Mouse (Mus musculus): Measurements from ENCODE around the gene 5730409E04Rik.

Gene 5730409E04Rik

GRCm38 (mm10) chr4:126609606-126610181, at the start of gene 5730409E04Rik:
Gene 5730409E04Rik (plus strand): TSS chr4:126609818.
- DNase-seq (ENCODE audit: low spot score in 2 of 2), result peak; percentile 69 to 75

DNA sequence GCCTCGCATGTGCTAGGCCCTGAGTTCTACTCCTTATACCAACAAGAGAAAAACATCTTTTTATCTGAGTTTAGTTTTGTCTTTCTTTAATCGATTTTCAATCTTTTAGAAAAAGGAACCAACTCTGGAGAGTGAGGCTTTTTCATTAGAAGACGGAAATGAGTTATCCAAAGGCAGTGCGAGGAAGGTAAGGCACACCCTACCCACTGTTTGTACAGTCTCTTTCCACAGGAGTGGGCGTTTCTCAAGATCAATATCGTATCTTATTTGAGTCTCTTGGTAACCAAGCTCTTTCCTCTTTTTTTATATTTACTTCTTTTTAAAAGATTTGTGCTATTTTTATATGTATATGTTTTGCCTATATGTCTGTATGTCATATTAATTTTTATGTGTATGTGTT, 45.8 kb upstream of the 5730409E04Rik start:
- DNase-seq (ENCODE audit: low spot score in 2 of 2), result no peak

- DNase-seq (ENCODE audit: low spot score in 2 of 2), result no peak
Observed at GRCm38 (mm10) chr4:126567243-126567642, 42.4 kb upstream of the 5730409E04Rik start.

- DNase-seq (ENCODE audit: low spot score in 2 of 2), result no peak
Observed at GRCm38 (mm10) chr4:126569783-126570182, 39.8 kb upstream of the 5730409E04Rik start.

GRCm38 (mm10) chr4:126576281-126576680, 33.3 kb upstream of the 5730409E04Rik start:
- no peak for DNase-seq (ENCODE audit: low spot score in 2 of 2)

- DNase-seq (ENCODE audit: low spot score in 2 of 2), result no peak
Observed at GRCm38 (mm10) chr4:126577920-126578319, 31.7 kb upstream of the 5730409E04Rik start.

GRCm38 (mm10) chr4:126579077-126579476, 30.5 kb upstream of the 5730409E04Rik start:
- no peak for DNase-seq (ENCODE audit: low spot score in 2 of 2)

- DNase-seq (ENCODE audit: low spot score in 2 of 2), result no peak
Observed at GRCm38 (mm10) chr4:126585739-126586138, 23.9 kb upstream of the 5730409E04Rik start.

DNA sequence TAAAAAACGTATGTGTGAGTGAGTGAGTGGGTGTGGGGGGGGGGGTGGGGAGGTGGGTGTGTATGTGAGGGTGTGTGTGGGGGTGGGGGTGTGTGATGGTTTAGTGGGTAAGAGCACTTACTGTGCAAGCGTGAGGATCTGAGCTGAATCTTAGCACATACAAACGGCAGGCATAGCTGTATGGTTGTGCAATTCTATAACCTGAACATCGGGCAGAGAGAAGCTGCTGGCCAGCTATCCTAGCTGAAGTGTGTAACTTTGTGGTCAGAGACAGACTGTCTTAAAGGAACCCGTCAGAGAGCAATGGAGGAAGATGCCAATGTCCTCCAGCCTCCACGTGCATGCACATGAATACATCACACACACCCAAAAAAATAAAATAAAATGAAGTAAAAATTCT, 17.6 kb upstream of the 5730409E04Rik start:
- DNase-seq (ENCODE audit: low spot score in 2 of 2), result no peak

- DNase-seq (ENCODE audit: low spot score in 2 of 2), result peak; percentile 39
Observed at GRCm38 (mm10) chr4:126599971-126600754, 9.5 kb upstream of the 5730409E04Rik start.

DNA sequence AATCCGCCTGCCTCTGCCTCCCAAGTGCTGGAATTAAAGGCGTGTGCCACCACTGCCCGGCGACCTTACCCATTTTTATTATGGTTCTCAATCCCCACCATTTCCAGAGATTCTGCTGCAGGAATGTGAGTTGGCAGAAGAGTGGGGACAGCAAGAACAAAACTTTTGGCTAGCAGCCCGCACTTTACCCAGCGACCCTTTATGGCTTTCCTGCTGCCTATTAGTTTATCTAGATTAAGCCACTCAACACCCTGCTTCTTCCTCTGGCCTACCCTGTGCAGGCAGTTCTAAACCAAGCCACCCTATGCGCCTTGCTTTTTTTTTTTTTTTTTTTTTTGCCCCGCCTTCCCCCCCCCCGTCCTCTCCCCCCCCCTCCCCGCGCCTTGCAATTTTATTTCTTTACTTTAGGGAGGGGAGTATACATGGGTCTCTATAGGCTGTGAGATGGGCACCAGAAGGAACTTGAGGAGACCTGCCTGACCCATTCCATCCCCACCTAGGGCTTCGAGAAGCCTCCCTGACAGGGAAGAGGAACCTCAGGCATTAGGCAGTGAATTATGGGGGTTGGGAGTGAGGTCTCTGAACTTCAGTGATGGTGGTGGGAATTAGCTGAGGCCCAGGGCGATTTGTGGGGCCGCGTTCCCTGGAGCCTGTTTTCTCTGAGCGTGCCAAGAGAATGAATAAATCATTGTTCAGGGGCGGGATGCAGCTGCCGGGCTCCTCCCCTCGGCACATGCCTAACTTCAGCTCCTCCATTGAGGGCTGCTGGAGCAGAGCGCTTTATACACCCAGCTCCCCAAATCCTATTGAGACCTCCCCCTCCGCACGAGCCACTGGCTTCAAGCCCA, 7.8 kb upstream of the 5730409E04Rik start:
- peak; percentile 5 to 10 for DNase-seq (ENCODE audit: low spot score in 2 of 2)

DNA sequence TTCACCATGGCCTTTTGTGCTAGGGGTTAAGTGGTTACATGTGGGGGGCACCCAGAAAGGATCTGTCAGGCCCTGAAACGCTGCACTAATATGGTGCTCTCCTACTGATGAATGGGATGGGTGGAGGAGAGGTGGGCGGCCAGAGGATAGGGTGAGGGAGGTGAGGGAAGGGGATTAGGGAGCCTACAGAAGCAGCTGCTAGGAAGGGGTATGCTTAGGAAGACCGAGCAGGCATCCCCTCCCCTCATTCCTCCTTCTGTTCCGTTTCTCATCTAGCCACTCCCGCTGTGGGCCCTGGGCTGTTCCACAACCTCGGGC, 7.2 kb upstream of the 5730409E04Rik start:
- no peak for DNase-seq (ENCODE audit: low spot score in 2 of 2)

DNA sequence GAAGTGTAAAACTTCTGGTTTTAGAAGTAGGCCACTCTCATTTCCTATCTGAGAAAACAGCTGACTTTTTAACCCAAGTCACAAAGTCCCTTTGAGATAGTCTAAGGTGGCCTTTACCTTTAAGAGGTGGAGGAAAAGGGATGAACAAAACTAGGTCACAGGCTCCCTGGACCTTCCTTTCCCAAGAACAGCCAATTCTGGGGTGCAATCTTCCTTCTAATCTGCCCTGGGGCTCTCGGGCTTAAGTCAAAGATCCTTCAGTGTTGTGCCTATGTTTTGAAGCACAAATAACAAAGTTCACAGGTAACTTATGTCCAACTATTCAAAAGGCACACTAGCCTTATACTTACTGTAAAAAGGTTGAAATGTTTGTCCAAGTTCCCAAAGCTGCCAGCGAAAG, 5.5 kb upstream of the 5730409E04Rik start:
- DNase-seq (ENCODE audit: low spot score in 2 of 2), result no peak

DNA sequence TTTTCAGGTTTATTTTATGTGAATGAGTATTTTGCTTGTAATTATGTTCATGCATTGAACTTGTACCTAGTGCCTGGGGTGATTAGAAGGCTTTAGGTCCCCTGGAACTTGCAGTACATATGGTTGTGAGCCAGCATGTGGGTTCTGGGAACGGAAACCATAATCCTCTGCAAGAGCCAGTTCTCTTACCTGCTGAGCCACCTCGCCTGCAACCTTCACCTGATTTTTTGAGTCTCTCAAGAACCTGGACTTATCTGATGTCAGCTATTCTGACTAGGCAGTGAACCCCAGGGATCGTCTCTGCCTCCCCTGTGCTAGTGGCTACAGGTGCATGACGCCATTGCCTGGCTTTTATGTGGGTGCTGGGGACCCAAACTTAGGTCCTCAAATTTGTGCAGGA, 3.9 kb upstream of the 5730409E04Rik start:
- DNase-seq (ENCODE audit: low spot score in 2 of 2), result no peak

- no peak for DNase-seq (ENCODE audit: low spot score in 2 of 2)
Observed at GRCm38 (mm10) chr4:126611991-126612390, 2.4 kb downstream of the 5730409E04Rik start.

DNA sequence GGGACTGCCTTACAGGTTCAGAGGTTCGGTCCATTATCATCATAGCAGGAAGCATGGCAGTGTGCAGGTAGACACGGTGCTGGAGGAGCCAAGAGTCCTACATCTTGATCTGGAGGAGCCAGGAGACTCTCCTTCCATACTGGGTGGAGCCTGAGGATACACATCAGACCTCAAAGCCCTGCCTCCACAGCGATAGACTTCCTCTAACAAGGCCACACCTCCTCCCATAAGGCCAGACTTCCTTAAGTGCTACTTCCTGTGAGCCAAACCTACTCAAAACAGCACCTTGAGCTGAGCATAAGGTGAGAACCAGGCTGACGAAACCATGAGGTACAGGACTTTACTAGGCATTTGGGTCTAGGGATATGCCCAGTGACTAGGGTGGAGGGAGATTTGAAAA, 6.7 kb downstream of the 5730409E04Rik start:
- DNase-seq (ENCODE audit: low spot score in 2 of 2), result no peak

GRCm38 (mm10) chr4:126619691-126620330, 10.2 kb downstream of the 5730409E04Rik start:
- DNase-seq (ENCODE audit: low spot score in 2 of 2), result no peak

DNA sequence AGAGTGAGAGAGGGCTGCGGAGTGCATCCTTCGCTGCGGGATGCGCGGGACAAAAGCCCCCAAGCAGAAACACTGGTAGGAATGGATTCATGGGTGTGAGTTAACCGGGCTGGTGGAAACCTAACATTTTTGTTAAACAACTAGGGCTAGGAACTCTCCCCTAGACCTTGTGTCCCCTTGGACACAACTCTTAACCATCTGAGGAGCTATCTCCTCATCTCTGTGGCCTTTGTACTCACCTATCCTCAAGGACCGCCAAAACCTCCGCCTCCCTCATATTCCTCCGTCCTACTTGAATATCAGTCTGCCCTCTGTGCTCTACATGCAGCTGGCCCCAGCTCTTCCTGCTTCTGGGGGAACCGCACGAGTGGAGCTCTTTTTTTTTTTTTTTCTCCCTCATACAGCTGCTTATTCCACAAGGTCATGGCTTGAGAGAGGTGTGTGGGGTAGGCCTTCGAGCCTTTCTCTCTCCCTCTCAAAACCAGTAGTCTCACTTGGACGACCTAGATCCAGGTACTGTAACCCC, 10.8 kb downstream of the 5730409E04Rik start:
- no peak for DNase-seq (ENCODE audit: low spot score in 2 of 2)

DNA sequence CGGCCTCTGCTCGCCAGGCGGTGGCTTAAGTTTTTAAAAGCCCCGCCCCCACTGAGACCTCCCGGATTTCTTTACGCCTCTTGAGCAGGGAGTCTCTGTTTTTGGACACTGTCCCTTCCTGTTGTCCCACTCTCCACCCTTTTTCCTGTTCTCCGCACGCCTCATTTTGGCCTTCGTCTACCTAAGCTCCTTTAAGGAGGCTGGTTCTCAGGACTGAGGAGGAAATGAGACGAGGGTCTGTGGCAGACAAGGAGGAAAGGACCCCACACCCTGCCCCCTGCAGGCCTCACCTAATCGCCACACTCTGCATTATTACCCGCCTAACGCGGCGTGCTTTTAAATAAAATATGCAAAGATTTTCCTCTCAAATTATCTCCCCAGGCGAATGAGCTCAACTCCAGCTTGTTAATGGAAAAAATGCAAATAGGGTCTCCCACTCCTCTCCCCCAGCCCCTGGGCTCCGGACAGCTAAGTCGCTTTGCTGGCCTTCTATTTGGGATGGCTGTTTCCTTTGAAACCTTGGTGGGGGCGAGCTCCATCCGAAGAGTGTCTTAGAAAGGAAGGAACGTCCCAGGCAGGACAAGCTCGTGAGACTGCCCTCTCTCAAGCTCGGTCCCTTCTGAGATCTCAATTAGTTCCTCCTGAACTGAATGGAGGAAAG, 17.5 kb downstream of the 5730409E04Rik start:
- DNase-seq (ENCODE audit: low spot score in 2 of 2), result no peak

DNA sequence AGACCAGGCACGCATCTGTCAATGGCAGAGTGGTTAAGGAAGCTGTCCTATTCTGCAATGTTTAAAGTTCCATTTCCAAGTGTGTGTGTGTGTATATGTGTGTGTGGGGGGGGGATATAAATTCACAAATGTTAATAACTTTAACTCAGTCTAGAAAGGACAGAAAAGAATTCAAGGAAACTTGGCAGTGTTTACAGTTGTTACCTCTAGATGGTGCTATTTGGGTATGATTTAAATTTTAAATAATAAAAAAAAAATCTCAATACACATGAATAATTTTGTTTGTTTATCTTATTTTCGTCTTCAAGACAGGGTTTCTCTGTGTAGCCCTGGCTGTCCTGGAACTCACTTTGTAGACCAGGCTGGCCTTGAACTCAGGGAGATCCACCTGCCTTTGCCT, 22.3 kb downstream of the 5730409E04Rik start:
- DNase-seq (ENCODE audit: low spot score in 2 of 2), result no peak

DNA sequence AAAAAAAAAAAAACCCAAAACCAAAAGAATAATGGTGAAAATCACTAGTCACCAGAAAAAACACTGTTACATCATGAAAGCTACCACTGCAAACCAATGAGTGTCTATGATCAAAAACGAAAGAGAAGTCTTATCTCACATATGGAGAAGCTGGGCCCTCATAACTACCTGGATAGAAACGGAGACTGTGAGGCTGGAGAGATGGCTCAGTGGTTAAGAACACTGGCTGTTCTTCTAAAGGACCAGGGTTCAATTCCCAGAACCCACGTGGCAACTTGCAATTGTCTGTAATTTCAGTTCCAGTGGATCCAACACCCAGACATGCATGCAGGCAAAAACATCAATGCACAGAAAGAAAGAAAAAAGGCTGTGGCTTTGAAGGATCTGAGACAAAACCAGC, 23.1 kb downstream of the 5730409E04Rik start:
- no peak for DNase-seq (ENCODE audit: low spot score in 2 of 2)
